Mouse (Mus musculus): ENCODE data around the gene Tifa.

GRCm38 (mm10) chr3:127875509-127875908, 85.9 kb downstream of the Tifa start:
- no peak for TF ChIP-seq CTCF (IDR thresholded peaks at IDR 0.05; ENCODE audit: low read depth)
- no peak for TF ChIP-seq EP300 (IDR thresholded peaks at IDR 0.05; ENCODE audit: low read depth)

All from liver, postnatal 0 days (tissue).